Comparison of ENCODE assay signal across 8 mouse cellular contexts in genomic region chr11:29525988-29526794, GRCm38 (mm10). TPM values are rescaled to one million over a fixed set of nuclear protein-coding genes. Genes with fewer than 3 reads are reported as not detected.
DNase-seq lines count a peak whose midpoint lies in the region; ATAC-seq and TF ChIP-seq lines count a peak whose summit lies in the region.

Mtif2 (plus strand) TSS chr11:29526408.

- peaks cover 27% of the 10 kb centered on the region for H3K36me3 ChIP-seq in G1E (replicated peaks)
- peaks cover 8% of the 10 kb centered on the region for H3K36me3 ChIP-seq in forebrain, postnatal 0 days (ENCODE audit: insufficient read depth)
- H3K36me3 ChIP-seq in neural tube, embryonic 14.5 days (ENCODE audit: control insufficient read depth, insufficient read depth, low read length), result peaks cover 5% of the 10 kb centered on the region
- no peaks in the 10 kb centered on the region for H3K36me3 ChIP-seq in testis, adult 2 months (ENCODE audit: control insufficient read depth, insufficient read depth, low read length)

- H3K4me2 ChIP-seq in forebrain, postnatal 0 days (ENCODE audit: low read depth), result peak within 1 kb of the TSS; percentile 80
- peak within 1 kb of the TSS; percentile 85 for H3K4me2 ChIP-seq in neural tube, embryonic 14.5 days (ENCODE audit: low read depth, low read length)

- no peaks in the 10 kb centered on the region for H3K9me3 ChIP-seq in G1E (replicated peaks)
- H3K9me3 ChIP-seq in forebrain, postnatal 0 days (ENCODE audit: low read length), result no peaks in the 10 kb centered on the region
- H3K9me3 ChIP-seq in neural tube, embryonic 14.5 days (ENCODE audit: control insufficient read depth, low read length), result no peaks in the 10 kb centered on the region

- 3% methylated on average over 47 of the region's 47 CpGs for WGBS in cerebellum, adult 2 months
- 5% methylated on average over 47 of the region's 47 CpGs for WGBS in forebrain, postnatal 0 days
- 2% methylated on average over 47 of the region's 47 CpGs for WGBS in neural tube, embryonic 14.5 days

- H3K4me1 ChIP-seq in G1E (ENCODE audit: insufficient read depth, low read depth, low read length), result peaks cover 28% of the 10 kb centered on the region
- H3K4me1 ChIP-seq in cerebellum, adult 2 months (ENCODE audit: control insufficient read depth, insufficient read depth, low read length), result no peaks in the 10 kb centered on the region
- H3K4me1 ChIP-seq in forebrain, postnatal 0 days (ENCODE audit: insufficient read depth), result peaks cover 7% of the 10 kb centered on the region; the same call in 1 of the 2 replicates
- peaks cover 11% of the 10 kb centered on the region for H3K4me1 ChIP-seq in neural tube, embryonic 14.5 days (ENCODE audit: control insufficient read depth, insufficient read depth, low read length)
- H3K4me1 ChIP-seq in testis, adult 2 months (ENCODE audit: control insufficient read depth, insufficient read depth, low read length), result no peaks in the 10 kb centered on the region

- no peaks in the 10 kb centered on the region for H3K27me3 ChIP-seq in G1E (ENCODE audit: insufficient read depth, low read length)
- H3K27me3 ChIP-seq in cerebellum, adult 2 months (ENCODE audit: control insufficient read depth, insufficient read depth, low read length), result no peaks in the 10 kb centered on the region
- H3K27me3 ChIP-seq in forebrain, postnatal 0 days (ENCODE audit: insufficient read depth, low read length), result no peaks in the 10 kb centered on the region
- H3K27me3 ChIP-seq in neural tube, embryonic 14.5 days (ENCODE audit: control insufficient read depth, insufficient read depth, low read length), result no peaks in the 10 kb centered on the region
- H3K27me3 ChIP-seq in testis, adult 2 months (ENCODE audit: control insufficient read depth, insufficient read depth, low read length), result no peaks in the 10 kb centered on the region

- peak within 1 kb of the TSS; percentile 86 for H3K4me3 ChIP-seq in G1E (ENCODE audit: low read depth, low read length)
- peak within 1 kb of the TSS; percentile 93 for H3K4me3 ChIP-seq in cerebellum, adult 2 months (replicated peaks; ENCODE audit: insufficient read depth, low read depth, low read length)
- H3K4me3 ChIP-seq in forebrain, postnatal 0 days (ENCODE audit: low read depth, low read length), result peak within 1 kb of the TSS; percentile 64
- peak within 1 kb of the TSS; percentile 66 for H3K4me3 ChIP-seq in neural tube, embryonic 14.5 days (ENCODE audit: low read depth, low read length)
- peak within 1 kb of the TSS; percentile 85 for H3K4me3 ChIP-seq in testis, adult 2 months (ENCODE audit: control insufficient read depth, low read depth, low read length)

- peak within 1 kb of the TSS; percentile 57; the same call in 1 of the 2 replicates for H3K27ac ChIP-seq in cerebellum, adult 2 months (ENCODE audit: insufficient read depth, low read length)
- peak within 1 kb of the TSS; percentile 85 for H3K27ac ChIP-seq in forebrain, postnatal 0 days (ENCODE audit: low read depth, low read length)
- H3K27ac ChIP-seq in neural tube, embryonic 14.5 days (ENCODE audit: low read depth, low read length), result peak within 1 kb of the TSS; percentile 78
- peak within 1 kb of the TSS; percentile 83 for H3K27ac ChIP-seq in testis, adult 2 months (ENCODE audit: control insufficient read depth, insufficient read depth, low read depth, low read length)

- peak within 1 kb of the TSS; percentile 79 for H3K9ac ChIP-seq in forebrain, postnatal 0 days
- H3K9ac ChIP-seq in neural tube, embryonic 14.5 days (replicated peaks; ENCODE audit: low read depth, low read length), result peak within 1 kb of the TSS; percentile 77

- no peak for TF ChIP-seq CTCF in G1E (IDR thresholded peaks at IDR 0.05; ENCODE audit: low read depth, low read length)
- no peak for TF ChIP-seq CTCF in cerebellum, adult 2 months (IDR thresholded peaks at IDR 0.05; ENCODE audit: borderline replicate concordance, insufficient read depth, low read depth, low read length)
- no peak; the same call in 1 of the 2 replicates for TF ChIP-seq CTCF in forebrain, postnatal 0 days (IDR thresholded peaks at IDR 0.05; ENCODE audit: low read depth)
- TF ChIP-seq CTCF in testis, adult 2 months (IDR thresholded peaks at IDR 0.05; ENCODE audit: control insufficient read depth, insufficient read depth, insufficient replicate concordance, low read depth, low read length), result no peak

- TF ChIP-seq POLR2A in cerebellum, adult 2 months (IDR thresholded peaks at IDR 0.05; ENCODE audit: borderline replicate concordance, insufficient read depth, low read length), result peak; percentile 94
- TF ChIP-seq POLR2A in testis, adult 2 months (IDR thresholded peaks at IDR 0.05; ENCODE audit: control insufficient read depth, low read depth, low read length), result peak; percentile 94

- peak; percentile 91 for ATAC-seq in G1E (ENCODE audit: extremely low read depth, insufficient number of reproducible peaks, low FRiP score, poor library complexity, severe bottlenecking)
- ATAC-seq in forebrain, postnatal 0 days, result peak; percentile 99
- ATAC-seq in neural tube, embryonic 14.5 days (ENCODE audit: low read depth), result peak; percentile 98

- intact Hi-C loops in heart, postnatal 36 days (cut with DNase I), result loop anchor here (1.0 to 5.0 kb wide), 2 partner anchors 21 to 154 kb away; partner anchors contain the start of genes Ccdc88a and Clhc1

- DNase-seq in G1E (ENCODE audit: low spot score), result peak; percentile 65
- DNase-seq in cerebellum, adult 2 months, result peak; percentile 83 to 85
- peak; percentile 89 for DNase-seq in forebrain, postnatal 0 days
- peak; percentile 74 to 81 for DNase-seq in heart, postnatal 36 days
- peak; percentile 64 to 88 for DNase-seq in layer of hippocampus, adult 18-20 months (ENCODE audit: low spot score in 2 of 2)
- peak; percentile 65 to 74 for DNase-seq in lung, adult 18-20 months

RNA-seq across cellular contexts. Expression of gene Mtif2, which starts in this region (rescaled TPM):
- 70.0 and 72.2 TPM in 2 replicates for total RNA-seq in G1E (2014; fragmentation: Nextera tagmentation)
- 81.1 and 105 TPM in 2 replicates for total RNA-seq in G1E (2017)
- polyA plus RNA-seq in G1E (2012), result 8.5 and 11.8 TPM in 2 replicates
- polyA plus RNA-seq in cerebellum, adult 2 months (2012; rRNA removed), result 24.5 and 28.2 TPM in 2 replicates
- total RNA-seq in forebrain, postnatal 0 days (2014; rRNA removed), result 32.4 and 43.9 TPM in 2 replicates
- 23.0 and 35.5 TPM in 2 replicates for polyA plus RNA-seq in forebrain, postnatal 0 days (2015; fragmentation: Nextera tagmentation; extraction: Ambion mirVana)
- 10 to 100 TPM; 53.1 to 64.2 TPM for total RNA-seq in heart, postnatal 36 days (2021)
- 10 to 100 TPM; 29.6 to 32.0 TPM for total RNA-seq in layer of hippocampus, adult 18-20 months (2021)
- polyA plus RNA-seq in neural tube, embryonic 14.5 days (2014; fragmentation: Nextera tagmentation; extraction: Ambion mirVana), result 48.5 and 50.9 TPM in 2 replicates
- polyA plus RNA-seq in testis, adult 2 months (2012; rRNA removed), result 10.4 and 11.9 TPM in 2 replicates

Comparison
In these comparisons a context has a peak if more than half of its experiments do, and no peak if none do; other contexts are left out.
1. Peak in every context shown above with its lines: DNase-seq, ATAC-seq, H3K4me3 ChIP-seq and H3K27ac ChIP-seq.